Mouse (Mus musculus) lung, adult 2 months (tissue): ENCODE measurements around the gene Ppp1r12c.

Experiments used
- CTCF ChIP-seq: fragments of 200-500 bp; IDR thresholded peaks from 2 replicates; pipeline ENCODE4 v1.5.1; 2011; ENCODE audit warnings: mild to moderate bottlenecking, low read length, control low read depth; ENCODE audit not compliant: insufficient read depth
- POLR2A ChIP-seq: fragments of 200-500 bp; IDR thresholded peaks from 2 replicates; pipeline ENCODE4 v1.6.1; 2011; ENCODE audit warnings: low read depth, mild to moderate bottlenecking, control low read depth, low read length, borderline replicate concordance; ENCODE audit errors: extremely low read depth

GRCm38 (mm10) chr7:4532005-4532729, 30.7 kb upstream of the Ppp1r12c start, which contains the start of gene Dnaaf3:
- TF ChIP-seq POLR2A (no peak), CTCF (no peak)
